Mouse (Mus musculus) CH12.LX (cell line): Measurements from ENCODE around the gene Fam124b.

Source experiments
- CTCF ChIP-seq, 2 experiments: IDR thresholded peaks in 1 of 2; conservative IDR thresholded peaks in 1 of 2; 2 replicates each; pipeline ENCODE4 v1.5.1; 2011 to 2012; ENCODE audit warnings: low read depth in 2 of 2, low read length in 2 of 2, improper control_type of control experiment in 1 of 2, inconsistent platforms in 1 of 2, mild to moderate bottlenecking in 1 of 2, moderate library complexity in 1 of 2
- EP300 ChIP-seq: IDR thresholded peaks from 2 replicates; pipeline ENCODE4 v1.6.1; 2011; ENCODE audit warnings: low read length, improper control_type of control experiment
- KAT2A ChIP-seq: IDR thresholded peaks from 2 replicates; pipeline ENCODE4 v1.6.1; 2012; ENCODE audit warnings: low read length, improper control_type of control experiment, inconsistent platforms; ENCODE audit not compliant: insufficient replicate concordance
- MYC ChIP-seq: IDR thresholded peaks from 2 replicates; pipeline ENCODE4 v1.6.1; 2011; ENCODE audit warnings: low read depth, mild to moderate bottlenecking, improper control_type of control experiment, low read length
- POLR2A ChIP-seq: IDR thresholded peaks from 2 replicates; pipeline ENCODE4 v1.6.1; 2011; ENCODE audit warnings: low read depth, mild to moderate bottlenecking, improper control_type of control experiment, low read length
- USF2 ChIP-seq: conservative IDR thresholded peaks from 2 replicates; pipeline ENCODE4 v1.6.1; 2011; ENCODE audit warnings: low read depth, low read length, improper control_type of control experiment

DNA sequence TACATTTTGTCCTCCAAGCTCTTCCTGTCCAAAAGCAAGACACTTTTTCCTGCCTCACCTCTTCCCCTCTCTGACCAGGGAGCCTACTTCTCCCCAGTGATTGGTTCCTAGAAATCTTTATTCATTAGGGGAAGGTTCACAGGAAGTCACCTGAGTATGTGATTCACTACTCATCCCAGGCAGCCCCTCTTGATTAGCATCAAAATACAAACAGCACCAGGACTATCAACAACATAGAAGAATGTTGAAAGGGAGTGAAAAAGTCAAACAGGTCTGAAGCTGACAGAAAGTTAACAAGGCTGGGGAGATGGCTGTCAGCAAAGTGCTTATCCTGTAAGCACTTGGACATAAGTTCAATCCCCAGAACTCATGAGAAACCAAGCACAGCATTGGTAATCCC is 67.6 kb downstream of the Fam124b start:
- TF ChIP-seq CTCF (conservative IDR thresholded peaks at IDR 0.05 in 1 of 2, IDR thresholded peaks at IDR 0.05 in 1 of 2; ENCODE audit: low read depth in 2 of 2, low read length in 2 of 2) (no peak), EP300 (no peak), POLR2A (no peak), KAT2A (no peak), MYC (no peak), USF2 (no peak)
